19 mouse cellular contexts compared by ENCODE assay signal in genomic region chr1:16809370-16810150, GRCm38 (mm10).
A peak's percentile ranks its signal among the peaks of the same experiment; 100 is the strongest.
DNase-seq lines count a peak whose midpoint lies in the region; TF ChIP-seq lines count a peak whose summit lies in the region.
"Had no signal": no experiment of that assay in that cellular context is flagged by ENCODE, and none has a peak within 500 bp of the region (broad histone marks: within the 10 kb centered on the region; RNA-seq: fewer than 3 reads in every experiment).

No protein-coding gene starts in this region.

- H3K4me3 ChIP-seq in left cerebral cortex, adult 2 months, result no peak overlapping the region
- H3K4me3 ChIP-seq: erythroblast, embryonic 14.5 days; heart, adult 2 months; heart, embryonic 15.5 days; limb, embryonic 15.5 days; neural tube, embryonic 12.5 days; stomach, embryonic 15.5 days had no signal

- intact Hi-C loops in left cerebral cortex, adult 2 months (cut with DNase I), result no loop called here

- TF ChIP-seq CTCF in left cerebral cortex, adult 2 months (IDR thresholded peaks at IDR 0.05), result no peak
- no peak for TF ChIP-seq CTCF in brain, embryonic 14.5 days (IDR thresholded peaks at IDR 0.05; ENCODE audit: borderline replicate concordance, extremely low read depth, insufficient read depth, insufficient read length)

- TF ChIP-seq POLR2A in brain, embryonic 14.5 days (IDR thresholded peaks at IDR 0.05; ENCODE audit: borderline replicate concordance, extremely low read depth, insufficient read depth, insufficient read length, poor library complexity, severe bottlenecking), result no peak

- peak; percentile 18 to 31 for DNase-seq in cerebellum, postnatal 14 days
- DNase-seq in cerebellum, adult 9-11 months, result no peak
- DNase-seq in left cerebral cortex, adult 2 months (ENCODE audit: extremely low spot score in 1 of 2, low spot score in 2 of 2), result no peak
- DNase-seq in left cerebral cortex, adult 8-10 months (ENCODE audit: low spot score in 2 of 2), result no peak
- peak; percentile 23 for DNase-seq in brain, embryonic 14.5 days (ENCODE audit: low read depth)
- DNase-seq in telencephalon, adult 2 months (ENCODE audit: low read depth, low spot score), result peak; percentile 60
- no peak for DNase-seq in thymus, postnatal 25 days
- no peak for DNase-seq in urinary bladder, postnatal 36 days (ENCODE audit: low spot score in 2 of 2)
- DNase-seq: adrenal gland, postnatal 36 days; heart, adult 2 months; kidney, adult 18-20 months; kidney, postnatal 14 days; liver, postnatal 0 days had no signal

- peak overlapping the region; percentile 16; the same call in 1 of the 2 replicates for H3K27ac ChIP-seq in left cerebral cortex, adult 2 months
- H3K27ac ChIP-seq: heart, adult 2 months; heart, embryonic 15.5 days; hindbrain, postnatal 0 days; limb, embryonic 15.5 days; neural tube, embryonic 12.5 days; stomach, embryonic 15.5 days had no signal

Comparison
In these comparisons a context has a peak if more than half of its experiments do, and no peak if none do; other contexts are left out.
1. DNase-seq: peak in cerebellum, postnatal 14 days (2 of 2), brain, embryonic 14.5 days (single experiment) and telencephalon, adult 2 months (single experiment); none in cerebellum, adult 9-11 months (single experiment), left cerebral cortex, adult 2 months (0 of 2), left cerebral cortex, adult 8-10 months (0 of 2), thymus, postnatal 25 days (single experiment) and urinary bladder, postnatal 36 days (0 of 2).